Mouse (Mus musculus): ENCODE measurements around the gene Eif5a. TPM values are rescaled to one million over a fixed set of nuclear protein-coding genes. Genes with fewer than 3 reads are reported as not detected.

The Eif5a gene
- total RNA-seq, 2 experiments from 2014 or later, result 598 to 600 TPM

GRCm38 (mm10) chr11:69878952-69879351, 42.8 kb downstream of the Eif5a start:
- no peak for DNase-seq (ENCODE audit: low spot score in 2 of 2)

GRCm38 (mm10) chr11:69878399-69878798, 43.4 kb downstream of the Eif5a start:
- no peak for DNase-seq (ENCODE audit: low spot score in 2 of 2)

- no peak for DNase-seq (ENCODE audit: low spot score in 2 of 2)
Observed at GRCm38 (mm10) chr11:69877878-69878277, 43.9 kb downstream of the Eif5a start, which contains the start of gene Tmem95. TSS of gene Tmem95 (minus strand) at chr11:69878018.

- peak; percentile 73 to 79 for DNase-seq (ENCODE audit: low spot score in 2 of 2)
Observed at GRCm38 (mm10) chr11:69876867-69877266, 44.9 kb downstream of the Eif5a start.

- no peak for DNase-seq (ENCODE audit: low spot score in 2 of 2)
Observed at GRCm38 (mm10) chr11:69876186-69876585, 45.6 kb downstream of the Eif5a start.

- no peak for DNase-seq (ENCODE audit: low spot score in 2 of 2)
Observed at GRCm38 (mm10) chr11:69872451-69872850, 49.3 kb downstream of the Eif5a start.

- no peak for DNase-seq (ENCODE audit: low spot score in 2 of 2)
Observed at GRCm38 (mm10) chr11:69871822-69872221, 49.9 kb downstream of the Eif5a start.

GRCm38 (mm10) chr11:69870289-69871069, 51.3 kb downstream of the Eif5a start:
- DNase-seq (ENCODE audit: low spot score in 2 of 2), result no peak

GRCm38 (mm10) chr11:69867335-69867734, 54.4 kb downstream of the Eif5a start:
- no peak for DNase-seq (ENCODE audit: low spot score in 2 of 2)

Small RNA genes within 50 kb of the gene (microRNA-seq; reads per million reads assigned to microRNA genes)
- not detected for gene Mir6924

Other genes starting within 250 kb of the Eif5a start
- gene Eif4a1, start 249.5 kb downstream of the Eif5a start, total RNA-seq (2021), result 100 to 1,000 TPM; 640 to 673 TPM
- 10 to 100 TPM; 86.6 to 90.7 TPM for gene Senp3, start 239.9 kb downstream of the Eif5a start, total RNA-seq (2021)
- gene Tnfsf13, start 236.2 kb downstream of the Eif5a start, total RNA-seq (2021), result 1 to 10 TPM; 4.2 to 5.2 TPM
- 10 to 100 TPM; 23.0 to 23.1 TPM for gene Tnfsf12, start 226.1 kb downstream of the Eif5a start, total RNA-seq (2021)
- gene Tnfsfm13, start 225.9 kb downstream of the Eif5a start, total RNA-seq (2021), result 1 to 10 TPM; 3.1 to 4.6 TPM
- gene Polr2a, start 163.3 kb downstream of the Eif5a start, total RNA-seq (2021), result 100 to 1,000 TPM in 1 of 2 experiments, 10 to 100 TPM in 1; 92.4 to 108 TPM
- gene Slc35g3, start 160.0 kb downstream of the Eif5a start, total RNA-seq (2021), result not detected
- gene Zbtb4, start 156.0 kb downstream of the Eif5a start, total RNA-seq (2021), result 10 to 100 TPM; 48.5 to 58.3 TPM
- 1 to 10 TPM; 3.6 to 4.0 TPM for gene Chrnb1, start 126.0 kb downstream of the Eif5a start, total RNA-seq (2021)
- 1 to 10 TPM; 3.4 to 4.8 TPM for gene Fgf11, start 120.1 kb downstream of the Eif5a start, total RNA-seq (2021)
- gene Tmem102, start 116.3 kb downstream of the Eif5a start, total RNA-seq (2021), result 1 to 10 TPM in 1 of 2 experiments, under 1 TPM in 1; 0.76 to 1.4 TPM
- not detected for gene Gm39566, start 106.7 kb downstream of the Eif5a start, total RNA-seq (2021)
- not detected for gene Spem2, start 103.5 kb downstream of the Eif5a start, total RNA-seq (2021)
- gene Spem1, start 99.8 kb downstream of the Eif5a start, total RNA-seq (2021), result not detected
- gene Nlgn2, start 84.2 kb downstream of the Eif5a start, total RNA-seq (2021), result 10 to 100 TPM; 33.6 to 35.2 TPM
- 100 to 1,000 TPM; 141 to 143 TPM for gene Tmem256, start 83.4 kb downstream of the Eif5a start, total RNA-seq (2021)
- 10 to 100 TPM; 76.6 to 77.9 TPM for gene Plscr3, start 75.6 kb downstream of the Eif5a start, total RNA-seq (2021)
- 1 to 10 TPM in 1 of 2 experiments, under 1 TPM in 1; 0.17 to 1.7 TPM for gene Tnk1, start 63.2 kb downstream of the Eif5a start, total RNA-seq (2021)
- gene Tmem95, start 43.9 kb downstream of the Eif5a start, total RNA-seq (2021), result not detected
- 1 to 10 TPM; 3.4 to 4.1 TPM for gene Kctd11, start 40.6 kb downstream of the Eif5a start, total RNA-seq (2021)
- gene Acap1, start 26.4 kb downstream of the Eif5a start, total RNA-seq (2021), result 1 to 10 TPM; 1.4 to 1.7 TPM
- 1 to 10 TPM; 4.8 to 5.6 TPM for gene 2810408A11Rik, start 21.0 kb downstream of the Eif5a start, total RNA-seq (2021)
- gene Neurl4, start 20.9 kb downstream of the Eif5a start, total RNA-seq (2021), result 10 to 100 TPM; 45.9 to 53.3 TPM
- gene Gps2, start 8.1 kb downstream of the Eif5a start, total RNA-seq (2021), result 10 to 100 TPM; 60.0 to 67.0 TPM
- gene Ybx2, start 13.8 kb upstream of the Eif5a start, total RNA-seq (2021), result 10 to 100 TPM in 1 of 2 experiments, 1 to 10 TPM in 1; 9.7 to 20.6 TPM
- gene Slc2a4, start 26.2 kb upstream of the Eif5a start, total RNA-seq (2021), result 10 to 100 TPM; 23.6 to 24.8 TPM
- gene Cldn7, start 42.8 kb upstream of the Eif5a start, total RNA-seq (2021), result 10 to 100 TPM in 1 of 2 experiments, 1 to 10 TPM in 1; 3.1 to 17.3 TPM
- gene Ctdnep1, start 59.2 kb upstream of the Eif5a start, total RNA-seq (2021), result 100 to 1,000 TPM; 119 to 130 TPM
- gene Elp5, start 60.6 kb upstream of the Eif5a start, total RNA-seq (2021), result 10 to 100 TPM; 65.5 to 70.9 TPM
- gene Gabarap, start 69.2 kb upstream of the Eif5a start, total RNA-seq (2021), result 100 to 1,000 TPM; 294 to 311 TPM
- gene Phf23, start 73.8 kb upstream of the Eif5a start, total RNA-seq (2021), result 10 to 100 TPM; 51.4 to 53.4 TPM
- 10 to 100 TPM; 35.5 to 38.2 TPM for gene Dvl2, start 78.6 kb upstream of the Eif5a start, total RNA-seq (2021)
- gene Acadvl, start 93.5 kb upstream of the Eif5a start, total RNA-seq (2021), result 100 to 1,000 TPM; 295 to 378 TPM
- 10 to 100 TPM; 63.0 to 64.4 TPM for gene Dlg4, start 95.0 kb upstream of the Eif5a start, total RNA-seq (2021)
- gene Asgr1, start 132.1 kb upstream of the Eif5a start, total RNA-seq (2021), result 10 to 100 TPM in 1 of 2 experiments, 1 to 10 TPM in 1; 1.7 to 33.7 TPM
- gene Asgr2, start 170.7 kb upstream of the Eif5a start, total RNA-seq (2021), result 10 to 100 TPM in 1 of 2 experiments, 1 to 10 TPM in 1; 1.8 to 14.6 TPM
- gene Mgl2, start 208.4 kb upstream of the Eif5a start, total RNA-seq (2021), result 1 to 10 TPM in 1 of 2 experiments, under 1 TPM in 1; 0.90 to 1.7 TPM
- 1 to 10 TPM; 2.1 to 3.5 TPM for gene Clec10a, start 234.2 kb upstream of the Eif5a start, total RNA-seq (2021)